Mouse (Mus musculus): ENCODE data around the gene Ccdc167.
"Not testable (repeated sequence)": the region's sequence is repeated elsewhere in the genome, so short reads cannot be mapped to it uniquely, and the experiment has no call there.

The Ccdc167 gene

GRCm38 (mm10) chr17:29719628-29720575, 3.1 kb upstream of the Ccdc167 start:
- no peak for DNase-seq (ENCODE audit: low spot score)

DNA sequence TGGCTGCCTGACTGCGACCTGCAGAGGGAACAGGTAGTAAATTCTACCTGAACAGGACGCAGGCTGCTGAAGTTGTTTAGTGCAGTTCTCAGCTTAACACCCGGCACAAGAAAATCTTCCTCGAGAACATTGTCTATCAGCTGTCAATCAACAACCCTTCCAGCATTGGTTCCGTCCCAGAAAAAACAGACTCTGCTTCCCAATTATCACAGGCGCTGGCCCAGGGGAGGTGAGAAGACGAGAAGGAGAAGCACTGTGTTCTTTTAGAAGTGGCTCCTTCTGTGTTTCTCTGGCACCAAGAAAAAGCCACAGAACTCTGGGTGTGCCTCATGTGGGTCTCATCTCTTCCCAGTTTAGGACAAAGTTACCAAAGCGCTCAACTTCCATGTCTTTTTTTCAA, 1.8 kb upstream of the Ccdc167 start:
- DNase-seq (ENCODE audit: low spot score), result no peak

DNA sequence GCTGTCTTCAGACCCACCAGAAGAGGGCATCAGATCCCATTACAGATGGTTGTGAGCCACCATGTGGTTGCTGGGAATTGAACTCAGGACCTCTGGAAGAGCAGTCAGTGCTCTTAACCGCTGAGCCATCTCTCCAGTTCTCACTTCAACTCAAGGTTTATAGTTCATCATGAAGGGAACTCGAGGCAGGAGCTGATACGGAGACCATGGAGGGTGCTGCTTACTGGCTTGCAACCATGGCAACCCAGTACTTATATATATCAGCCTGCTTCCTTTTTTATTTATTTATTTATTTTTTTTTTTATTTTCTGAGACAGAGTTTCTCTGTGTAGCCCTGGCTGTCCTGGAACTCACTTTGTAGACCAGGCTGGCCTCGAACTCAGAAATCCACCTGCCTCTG, 3.1 kb downstream of the Ccdc167 start:
- DNase-seq (ENCODE audit: low spot score), result not testable (repeated sequence)

- no peak for DNase-seq (ENCODE audit: low spot score)
Observed at GRCm38 (mm10) chr17:29712565-29712964, 4.3 kb downstream of the Ccdc167 start.

- DNase-seq (ENCODE audit: low spot score), result no peak
Observed at GRCm38 (mm10) chr17:29711745-29712431, 5.0 kb downstream of the Ccdc167 start.

- no peak for DNase-seq (ENCODE audit: low spot score)
Observed at GRCm38 (mm10) chr17:29711076-29711744, 5.6 kb downstream of the Ccdc167 start.

DNA sequence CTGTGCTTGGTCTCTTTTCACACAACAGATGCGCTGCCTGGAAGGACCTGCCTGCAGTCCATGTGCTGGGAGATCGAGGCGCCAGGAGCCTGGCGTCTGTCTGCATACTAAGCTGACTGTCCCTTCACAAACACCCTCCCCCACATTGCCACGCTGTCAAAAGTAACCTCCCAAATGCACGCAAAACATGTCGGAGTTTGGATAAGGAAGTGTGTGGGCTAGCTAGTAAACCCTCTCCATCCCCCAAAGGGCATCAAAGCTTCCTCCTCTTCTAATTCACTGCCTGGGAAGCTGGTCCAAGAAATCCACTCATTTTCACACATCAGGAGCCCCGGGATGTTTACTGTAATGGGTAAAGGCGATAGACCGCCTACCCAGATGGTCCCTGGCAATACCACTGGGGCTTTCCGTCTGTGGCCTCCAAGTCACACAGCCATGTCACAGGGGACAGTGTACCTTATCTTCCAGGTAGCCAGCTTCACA, 6.2 kb downstream of the Ccdc167 start:
- no peak for DNase-seq (ENCODE audit: low spot score)

- no peak for DNase-seq (ENCODE audit: low spot score)
Observed at GRCm38 (mm10) chr17:29708783-29709182, 8.1 kb downstream of the Ccdc167 start.

GRCm38 (mm10) chr17:29706981-29707545, 9.8 kb downstream of the Ccdc167 start:
- no peak for DNase-seq (ENCODE audit: low spot score)

GRCm38 (mm10) chr17:29705881-29706280, 11.0 kb downstream of the Ccdc167 start:
- no peak for DNase-seq (ENCODE audit: low spot score)

GRCm38 (mm10) chr17:29704781-29705180, 12.1 kb downstream of the Ccdc167 start:
- peak; percentile 39 for DNase-seq (ENCODE audit: low spot score)

DNA sequence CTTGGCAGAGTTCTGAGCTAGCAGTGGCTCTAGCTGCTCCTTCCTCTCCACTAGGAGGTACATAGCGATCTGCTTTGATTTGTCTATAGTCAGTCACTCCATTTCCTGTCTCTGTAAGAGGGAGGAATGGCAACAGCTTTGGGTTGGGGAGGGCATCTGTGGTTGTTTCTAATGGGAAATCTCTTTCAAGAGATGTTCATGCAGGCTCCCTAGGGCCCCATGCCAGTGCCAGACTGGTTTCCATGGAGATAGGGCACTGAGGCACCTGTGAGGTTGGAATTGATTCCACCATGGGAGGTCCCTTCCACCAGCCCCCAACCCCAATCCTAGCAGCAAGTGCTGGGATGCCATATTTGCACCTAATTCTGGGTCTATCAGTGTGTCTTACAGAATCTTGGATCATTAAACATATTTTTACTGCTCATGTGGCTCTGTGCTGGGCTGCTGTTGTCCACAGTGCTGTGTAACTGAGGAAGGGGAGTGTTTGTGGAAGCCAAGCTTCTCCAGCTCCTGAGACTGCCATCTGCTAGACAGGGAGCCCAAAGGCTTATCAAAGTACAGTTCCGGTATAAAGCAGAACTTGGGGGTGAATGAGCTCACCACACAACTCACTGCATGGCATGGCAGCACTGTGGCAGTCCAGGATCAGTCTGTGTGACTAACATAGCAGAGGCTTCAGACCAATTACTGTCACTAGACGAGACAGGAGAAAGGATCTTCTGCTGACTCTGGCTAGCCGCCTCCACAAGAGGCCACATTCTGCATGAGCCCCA, 13.7 kb downstream of the Ccdc167 start:
- DNase-seq (ENCODE audit: low spot score), result no peak

DNA sequence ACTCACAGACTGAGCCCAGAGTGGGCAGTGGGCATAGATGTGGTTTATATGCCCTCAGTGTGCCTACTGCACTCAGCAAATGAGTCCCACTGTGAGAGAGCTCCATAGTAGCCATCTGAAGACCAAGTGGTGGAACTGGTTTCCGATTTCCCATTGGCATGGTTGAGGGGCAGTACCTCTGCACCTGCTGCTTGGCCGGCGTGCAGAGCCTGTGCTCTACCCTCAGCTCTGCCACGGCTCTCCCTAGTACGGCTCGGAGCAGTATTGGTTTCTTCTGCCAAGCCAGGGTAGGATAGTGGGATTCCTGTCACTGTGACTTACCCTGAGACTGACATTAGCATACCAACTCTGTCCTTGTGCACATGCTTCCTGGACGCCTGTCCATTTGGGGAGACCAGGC, 16.3 kb downstream of the Ccdc167 start:
- no peak for DNase-seq (ENCODE audit: low spot score)

DNA sequence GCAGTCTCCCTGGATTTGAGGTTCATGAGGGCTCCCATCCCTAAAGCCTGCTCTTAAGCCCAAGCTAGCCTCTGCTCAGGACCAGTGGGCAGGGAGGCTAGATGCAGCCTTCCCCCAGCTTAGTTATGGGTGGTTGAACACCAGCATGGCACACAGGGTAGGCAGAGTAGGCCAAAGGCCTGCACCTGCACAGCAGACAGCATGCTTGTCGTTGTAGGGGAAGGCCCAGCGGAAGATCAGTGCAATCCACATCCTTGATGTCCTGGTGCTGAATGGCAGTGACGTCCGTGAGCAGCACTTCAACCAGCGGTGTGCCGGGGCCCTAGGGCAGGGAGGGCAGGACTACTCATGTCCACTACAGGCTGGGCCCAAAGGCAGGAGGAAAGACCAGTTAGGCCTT, 18.4 kb downstream of the Ccdc167 start:
- no peak for DNase-seq (ENCODE audit: low spot score)

DNA sequence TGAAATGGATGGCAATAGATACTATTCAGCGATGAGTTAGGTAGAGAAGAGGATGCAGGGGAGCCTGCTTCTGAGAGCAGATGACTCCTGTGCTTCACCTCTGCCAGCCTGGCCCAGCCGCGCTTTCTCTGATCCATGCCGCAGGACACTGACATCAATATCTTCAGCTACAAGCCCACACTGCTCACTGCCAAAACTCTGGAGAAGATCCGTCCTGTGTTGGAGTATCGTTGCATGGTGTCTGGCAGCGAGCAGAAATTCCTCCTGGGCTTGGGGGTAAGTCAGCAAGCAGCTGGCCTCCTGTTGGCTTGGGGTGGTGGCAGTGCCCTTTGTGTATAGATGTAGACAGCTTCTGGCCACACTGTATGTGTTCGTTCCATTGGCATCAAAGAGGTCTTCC, 19.9 kb downstream of the Ccdc167 start:
- DNase-seq (ENCODE audit: low spot score), result no peak

- DNase-seq (ENCODE audit: low spot score), result no peak
Observed at GRCm38 (mm10) chr17:29694516-29694915, 22.3 kb downstream of the Ccdc167 start.

GRCm38 (mm10) chr17:29693571-29693970, 23.3 kb downstream of the Ccdc167 start:
- DNase-seq (ENCODE audit: low spot score), result no peak

DNA sequence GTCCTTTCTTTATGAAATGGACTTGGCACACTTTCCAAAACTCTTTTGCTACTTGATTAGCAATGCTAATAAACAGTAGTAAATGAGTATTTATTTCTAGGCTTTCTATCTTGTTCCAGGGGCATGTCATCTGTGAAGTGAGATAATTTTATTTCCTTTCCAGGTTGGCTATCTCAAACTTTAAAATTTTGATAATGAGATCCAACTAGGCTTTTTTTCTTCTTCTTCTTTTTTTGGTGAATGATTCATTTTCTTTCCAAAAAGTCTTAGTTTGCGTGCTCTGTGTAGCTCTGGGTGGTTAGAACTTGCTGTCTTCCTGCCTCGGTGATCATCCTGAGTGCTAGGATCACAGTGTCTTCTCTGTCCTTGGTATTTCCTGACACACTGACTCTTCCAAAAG, 24.0 kb downstream of the Ccdc167 start:
- DNase-seq (ENCODE audit: low spot score), result no peak

GRCm38 (mm10) chr17:29690257-29690656, 26.6 kb downstream of the Ccdc167 start:
- no peak for DNase-seq (ENCODE audit: low spot score)

DNA sequence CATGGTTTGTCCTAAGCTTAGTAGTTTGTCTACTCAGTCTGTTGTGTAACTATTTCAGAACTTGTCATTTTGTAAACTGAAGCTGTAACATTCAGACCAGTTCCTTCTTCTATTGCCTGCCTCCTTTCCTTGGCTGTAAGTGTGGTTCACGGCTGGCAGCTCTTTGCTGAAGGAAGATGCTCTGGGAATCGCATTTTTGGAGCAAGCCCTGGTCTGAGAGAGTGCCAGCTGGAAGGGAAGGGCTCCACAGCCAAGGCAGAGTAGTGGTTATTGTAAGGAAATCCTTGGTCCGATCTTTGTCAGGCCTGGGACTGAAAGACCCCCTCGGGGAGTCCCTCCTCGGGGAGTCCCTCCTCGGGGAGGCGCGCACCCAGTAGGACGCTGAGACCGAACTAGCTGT, 28.2 kb downstream of the Ccdc167 start:
- no peak for DNase-seq (ENCODE audit: low spot score)

DNA sequence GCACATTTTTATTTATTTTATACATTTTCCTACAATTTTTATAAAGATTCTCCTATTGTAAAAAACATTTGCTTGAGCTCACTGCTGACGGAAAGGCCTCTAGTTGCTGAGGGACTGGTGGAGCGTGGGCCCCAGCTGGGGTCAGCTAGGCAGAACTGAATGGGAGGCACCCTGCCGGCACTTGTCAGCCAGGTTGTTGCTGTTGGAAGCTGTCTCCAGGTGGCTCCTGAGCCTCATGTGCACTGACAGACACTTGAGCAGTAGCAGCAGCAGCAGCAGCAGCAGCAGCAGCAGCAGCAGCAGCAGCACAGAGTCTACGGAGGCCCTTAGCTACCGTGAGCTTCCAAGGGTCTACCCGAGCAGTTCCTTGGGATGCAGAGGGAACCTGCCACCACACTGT, 29.5 kb downstream of the Ccdc167 start:
- no peak for DNase-seq (ENCODE audit: low spot score)
